Mouse (Mus musculus): ENCODE results near the gene Otop3. TPM values are rescaled to one million over a fixed set of nuclear protein-coding genes. Genes with fewer than 3 reads are reported as not detected.

Gene Otop3
- polyA plus RNA-seq, 1 experiment from 2014 or later: not detected

DNA sequence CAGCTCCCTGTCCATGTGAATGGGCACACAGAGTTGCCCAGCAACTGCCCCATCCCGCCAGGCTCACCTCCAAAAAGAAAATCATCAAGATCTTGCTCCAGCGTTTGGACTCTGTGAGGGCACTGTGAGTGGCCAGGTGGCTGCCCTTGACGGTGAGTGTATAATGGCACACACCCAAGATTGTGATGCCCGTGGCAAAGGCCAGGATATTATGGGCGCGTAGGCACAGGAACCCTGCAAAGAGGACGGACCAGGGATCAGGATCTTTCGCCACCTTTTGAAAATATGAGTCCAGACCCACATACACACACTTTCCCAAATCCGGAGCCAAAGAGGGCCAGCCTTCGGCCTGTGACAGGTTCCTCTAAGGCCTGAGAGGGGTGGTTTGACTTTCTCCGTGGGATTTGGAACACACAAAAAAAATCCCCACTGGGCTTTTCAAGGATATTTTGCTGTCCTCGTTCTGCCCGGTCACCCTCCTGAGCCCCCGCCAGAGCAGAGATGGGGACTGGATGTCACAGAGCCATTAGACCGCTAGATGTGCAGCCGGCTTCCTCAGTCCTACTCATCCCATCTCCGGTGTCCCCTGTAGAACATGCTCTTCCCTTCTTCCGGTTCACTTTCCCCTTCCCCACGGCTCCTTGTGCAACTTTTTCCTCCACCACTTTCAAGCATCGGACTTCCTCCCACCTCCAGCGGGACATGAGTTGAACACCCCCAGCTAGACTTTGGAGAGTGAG lies 37.9 kb upstream of the Otop3 start:
- H3K9ac ChIP-seq: peak overlapping the region; percentile 49
- no peak overlapping the region for H3K27ac ChIP-seq
- no peak for ATAC-seq (ENCODE audit: insufficient number of reproducible peaks, insufficient read depth, low FRiP score, low TSS enrichment)
- H3K4me2 ChIP-seq (replicated peaks): peak overlapping the region; percentile 81
- WGBS: 54% methylated on average over 21 of the region's 21 CpGs
- peak overlapping the region; percentile 45 for H3K4me3 ChIP-seq
- peaks cover 8% of the 10 kb centered on the region; the same call in 1 of the 2 replicates for H3K4me1 ChIP-seq
- no peaks in the 10 kb centered on the region for H3K36me3 ChIP-seq
- peaks cover 6% of the 10 kb centered on the region; the same call in 1 of the 2 replicates for H3K9me3 ChIP-seq
- H3K27me3 ChIP-seq: peaks cover 43% of the 10 kb centered on the region

DNA sequence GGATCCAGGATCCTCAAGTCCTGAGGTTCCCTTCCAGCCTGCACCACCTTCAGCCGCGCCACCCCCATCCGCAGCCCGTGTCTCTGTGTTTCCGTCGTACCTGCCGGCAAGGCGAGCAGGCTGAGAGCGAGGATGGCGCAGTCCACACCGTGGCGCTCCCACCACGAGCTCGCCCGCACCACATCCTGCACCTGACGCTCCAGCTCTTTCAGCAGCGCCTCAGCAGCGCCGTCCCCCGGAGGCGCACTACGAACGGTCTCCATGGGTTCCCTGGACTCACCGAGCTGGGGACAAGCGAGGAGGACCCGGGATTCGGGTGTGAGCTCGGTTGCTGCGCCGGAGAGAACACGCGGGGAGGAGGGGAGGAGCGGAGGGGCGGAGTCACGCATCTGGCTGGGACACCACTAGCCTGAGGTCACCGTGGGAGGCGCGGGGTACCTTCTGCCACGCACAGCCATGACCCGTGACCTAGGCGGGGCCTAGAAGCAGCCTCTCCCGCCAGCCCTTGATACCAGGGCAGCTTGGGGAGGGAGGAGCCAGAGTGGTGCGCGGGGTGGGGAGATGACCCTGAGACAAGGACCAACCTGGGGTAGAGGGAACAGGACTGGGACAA lies 37.2 kb upstream of the Otop3 start, which contains the start of gene Fads6:
Fads6 (minus strand) TSS at position 450 of the 613 bp plus-strand sequence.
- Histone ChIP-seq H3K27ac (no peak within 1 kb of the TSS), H3K9ac (peak within 1 kb of the TSS; percentile 49)

DNA sequence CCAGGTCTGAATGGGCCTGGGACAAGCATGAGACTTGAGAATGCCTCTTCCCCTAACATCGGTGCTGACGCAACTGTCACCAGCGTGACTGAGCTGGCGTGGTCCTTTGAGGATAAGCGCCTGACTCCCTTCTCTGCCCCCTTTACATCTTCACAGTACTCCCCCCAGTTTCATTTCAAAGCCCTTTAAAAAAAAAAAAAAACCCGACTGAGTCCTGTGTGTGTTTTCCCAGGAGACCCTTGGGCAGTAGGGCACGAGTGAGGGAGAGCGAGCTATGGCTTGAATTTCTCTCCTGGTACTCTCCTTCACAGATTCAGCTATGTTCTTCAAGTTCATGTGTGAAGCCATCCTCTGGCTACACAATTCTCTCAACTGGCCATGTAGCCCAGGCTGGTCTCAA lies 36.4 kb upstream of the Otop3 start:
- Histone ChIP-seq H3K36me3 (no peaks in the 10 kb centered on the region), H3K27ac (no peak overlapping the region), H3K27me3 (peaks cover 43% of the 10 kb centered on the region), H3K9me3 (peaks cover 6% of the 10 kb centered on the region; the same call in 1 of the 2 replicates), H3K4me1 (peaks cover 8% of the 10 kb centered on the region; the same call in 1 of the 2 replicates), H3K9ac (no peak overlapping the region), H3K4me2 (replicated peaks) (no peak overlapping the region), H3K4me3 (no peak overlapping the region)
- 60% methylated on average over 8 of the region's 8 CpGs for WGBS
- ATAC-seq (ENCODE audit: insufficient number of reproducible peaks, insufficient read depth, low FRiP score, low TSS enrichment): no peak

More for the DNA sequence above, 37.2 kb upstream of the Otop3 start, which contains the start of gene Fads6:
- H3K4me2 ChIP-seq (replicated peaks): peak within 1 kb of the TSS; percentile 81
- H3K27me3 ChIP-seq: peaks cover 43% of the 10 kb centered on the region
- peak; percentile 42 for ATAC-seq (ENCODE audit: insufficient number of reproducible peaks, insufficient read depth, low FRiP score, low TSS enrichment)
- peaks cover 8% of the 10 kb centered on the region; the same call in 1 of the 2 replicates for H3K4me1 ChIP-seq
- H3K4me3 ChIP-seq: peak within 1 kb of the TSS; percentile 45
- H3K9me3 ChIP-seq: peaks cover 6% of the 10 kb centered on the region; the same call in 1 of the 2 replicates
- WGBS: under 1% methylated on average over 44 of the region's 44 CpGs
- H3K36me3 ChIP-seq: no peaks in the 10 kb centered on the region

DNA sequence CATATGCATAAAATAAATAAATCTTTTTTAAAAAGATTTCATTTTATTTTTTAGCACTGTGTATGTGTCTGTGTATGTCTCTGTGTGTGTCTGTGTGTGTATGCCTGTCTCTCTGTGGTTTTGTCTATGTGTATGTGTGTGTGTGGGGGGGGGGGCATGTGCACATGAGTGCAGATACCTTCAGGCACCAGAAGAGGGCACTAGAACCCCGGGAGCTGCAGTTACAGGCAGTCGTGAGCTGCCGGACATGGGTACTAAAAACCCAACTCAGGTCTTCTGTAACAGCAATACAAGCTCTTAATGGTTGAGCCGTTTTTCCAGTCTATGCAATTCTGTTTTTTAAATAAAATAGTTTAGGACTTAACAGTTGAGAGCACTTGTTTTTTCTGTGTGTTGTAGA lies 33.8 kb upstream of the Otop3 start:
- Histone ChIP-seq H3K9ac (no peak overlapping the region), H3K36me3 (no peaks in the 10 kb centered on the region), H3K4me1 (peaks cover 8% of the 10 kb centered on the region; the same call in 1 of the 2 replicates), H3K9me3 (peaks cover 6% of the 10 kb centered on the region; the same call in 1 of the 2 replicates), H3K4me3 (no peak overlapping the region), H3K4me2 (replicated peaks) (no peak overlapping the region), H3K27me3 (peaks cover 40% of the 10 kb centered on the region), H3K27ac (no peak overlapping the region)
- ATAC-seq (ENCODE audit: insufficient number of reproducible peaks, insufficient read depth, low FRiP score, low TSS enrichment): no peak
- WGBS: 79% methylated on average over 4 of the region's 4 CpGs

DNA sequence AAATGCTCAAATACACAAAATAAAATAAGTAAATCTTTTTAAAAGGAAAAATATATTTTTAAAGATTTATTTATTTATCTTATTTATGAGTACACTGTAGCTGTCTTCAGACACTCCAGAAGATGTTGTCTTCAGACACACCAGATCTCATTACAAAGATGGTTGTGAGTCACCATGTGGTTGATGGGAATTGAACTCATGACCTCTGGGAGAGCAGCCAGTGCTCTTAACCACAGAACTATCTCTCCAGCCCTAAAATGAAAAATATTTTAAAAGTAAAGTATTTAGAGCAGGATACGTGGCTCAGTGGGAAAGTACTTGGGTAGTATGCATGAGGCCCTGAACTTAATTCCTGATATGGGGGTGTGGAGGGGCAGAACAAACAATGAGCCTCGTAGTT lies 33.2 kb upstream of the Otop3 start:
- Histone ChIP-seq H3K9ac (no peak overlapping the region), H3K4me1 (peaks cover 8% of the 10 kb centered on the region; the same call in 1 of the 2 replicates), H3K4me2 (replicated peaks) (no peak overlapping the region), H3K4me3 (no peak overlapping the region), H3K27me3 (peaks cover 39% of the 10 kb centered on the region), H3K9me3 (peaks cover 6% of the 10 kb centered on the region; the same call in 1 of the 2 replicates), H3K27ac (no peak overlapping the region), H3K36me3 (no peaks in the 10 kb centered on the region)
- 88% methylated on average over 2 of the region's 2 CpGs for WGBS
- ATAC-seq (ENCODE audit: insufficient number of reproducible peaks, insufficient read depth, low FRiP score, low TSS enrichment): no peak

DNA sequence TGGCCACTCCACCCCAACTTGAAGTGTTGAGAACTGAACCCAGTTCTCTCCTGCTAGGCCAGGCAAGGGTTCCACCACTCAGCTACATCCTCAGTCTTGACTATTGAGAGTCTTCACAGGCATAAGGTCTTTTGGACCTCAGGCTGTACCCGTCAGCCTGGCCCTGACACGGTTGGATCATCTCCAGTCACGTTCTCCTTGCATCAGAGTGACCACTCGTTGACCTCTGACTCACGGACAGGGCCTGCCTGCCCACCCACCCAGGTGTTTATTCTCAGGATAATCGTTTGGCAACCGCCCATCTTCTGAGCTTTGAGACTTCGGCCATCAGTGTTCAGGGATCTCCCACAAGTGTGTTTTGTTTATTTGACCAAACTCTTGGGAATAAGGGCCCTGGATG lies 31.4 kb upstream of the Otop3 start:
- WGBS: 72% methylated on average over 8 of the region's 8 CpGs
- no peak overlapping the region for H3K4me2 ChIP-seq (replicated peaks)
- peaks cover 35% of the 10 kb centered on the region for H3K27me3 ChIP-seq

DNA sequence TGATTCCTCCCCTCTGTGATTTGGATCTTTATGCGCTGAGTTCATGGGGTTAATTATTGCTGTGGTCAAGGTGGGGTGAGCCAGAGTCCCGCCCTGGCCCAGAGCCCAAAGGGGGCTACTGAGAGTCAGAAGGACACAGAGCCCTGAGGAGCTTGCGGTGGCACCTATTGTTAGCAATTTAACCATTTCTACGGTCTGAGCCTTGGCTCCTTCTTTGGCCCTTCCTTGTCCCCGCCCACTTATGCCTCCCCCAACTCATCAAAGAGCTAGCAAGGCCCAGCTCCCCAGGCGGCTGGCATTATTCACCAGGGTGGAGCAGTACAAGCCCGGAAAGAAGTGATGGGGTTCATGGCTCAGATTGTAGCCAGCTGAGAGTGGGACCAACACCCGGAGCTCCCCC lies 27.7 kb upstream of the Otop3 start, which contains the start of gene Otop2:
Otop2 (plus strand) TSS at position 301 of the 400 bp plus-strand sequence.
- Histone ChIP-seq H3K27ac (no peak within 1 kb of the TSS), H3K9ac (no peak within 1 kb of the TSS)
- ATAC-seq (ENCODE audit: insufficient number of reproducible peaks, insufficient read depth, low FRiP score, low TSS enrichment): no peak

More for the DNA sequence above, 31.4 kb upstream of the Otop3 start:
- no peak overlapping the region for H3K9ac ChIP-seq
- no peaks in the 10 kb centered on the region for H3K36me3 ChIP-seq
- peaks cover 6% of the 10 kb centered on the region; the same call in 1 of the 2 replicates for H3K9me3 ChIP-seq
- 0 out of 2 replicates have a peak, but pooled peaks cover 2% of the 10 kb centered on the region for H3K4me1 ChIP-seq
- no peak for ATAC-seq (ENCODE audit: insufficient number of reproducible peaks, insufficient read depth, low FRiP score, low TSS enrichment)
- H3K27ac ChIP-seq: no peak overlapping the region
- no peak overlapping the region for H3K4me3 ChIP-seq

DNA sequence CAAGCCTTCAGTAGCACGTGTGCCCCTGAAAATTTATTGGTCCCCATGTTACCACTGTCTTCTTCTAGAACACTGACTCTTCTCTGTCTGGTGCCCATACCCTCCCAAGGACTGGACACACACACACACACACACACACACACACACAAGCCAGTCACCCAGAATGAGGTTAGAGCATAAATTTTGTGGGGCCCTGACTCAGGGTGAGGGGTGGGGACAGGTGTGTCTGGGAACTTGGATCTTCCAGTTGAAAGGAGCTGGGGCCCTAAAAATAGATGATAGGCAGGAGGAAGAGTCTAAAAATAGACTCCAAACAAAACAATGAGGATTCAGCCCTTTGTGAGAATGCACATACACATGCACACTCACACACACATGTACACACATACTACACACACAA lies 25.8 kb upstream of the Otop3 start:
- no peak for ATAC-seq (ENCODE audit: insufficient number of reproducible peaks, insufficient read depth, low FRiP score, low TSS enrichment)
- H3K27me3 ChIP-seq: peaks cover 36% of the 10 kb centered on the region
- 85% methylated on average over 1 of the region's 1 CpGs for WGBS
- no peak overlapping the region for H3K4me3 ChIP-seq
- H3K9ac ChIP-seq: no peak overlapping the region
- H3K9me3 ChIP-seq: no peaks in the 10 kb centered on the region
- H3K27ac ChIP-seq: no peak overlapping the region
- H3K4me1 ChIP-seq: 0 out of 2 replicates have a peak, but pooled peaks cover 2% of the 10 kb centered on the region
- no peaks in the 10 kb centered on the region for H3K36me3 ChIP-seq
- H3K4me2 ChIP-seq (replicated peaks): no peak overlapping the region

More for the DNA sequence above, 27.7 kb upstream of the Otop3 start, which contains the start of gene Otop2:
- H3K27me3 ChIP-seq: peaks cover 19% of the 10 kb centered on the region
- 0 out of 2 replicates have a peak, but pooled peaks cover 2% of the 10 kb centered on the region for H3K4me1 ChIP-seq
- 23% methylated on average over 8 of the region's 8 CpGs for WGBS
- H3K9me3 ChIP-seq: no peaks in the 10 kb centered on the region
- H3K4me2 ChIP-seq (replicated peaks): no peak within 1 kb of the TSS
- H3K4me3 ChIP-seq: no peak within 1 kb of the TSS
- no peaks in the 10 kb centered on the region for H3K36me3 ChIP-seq

DNA sequence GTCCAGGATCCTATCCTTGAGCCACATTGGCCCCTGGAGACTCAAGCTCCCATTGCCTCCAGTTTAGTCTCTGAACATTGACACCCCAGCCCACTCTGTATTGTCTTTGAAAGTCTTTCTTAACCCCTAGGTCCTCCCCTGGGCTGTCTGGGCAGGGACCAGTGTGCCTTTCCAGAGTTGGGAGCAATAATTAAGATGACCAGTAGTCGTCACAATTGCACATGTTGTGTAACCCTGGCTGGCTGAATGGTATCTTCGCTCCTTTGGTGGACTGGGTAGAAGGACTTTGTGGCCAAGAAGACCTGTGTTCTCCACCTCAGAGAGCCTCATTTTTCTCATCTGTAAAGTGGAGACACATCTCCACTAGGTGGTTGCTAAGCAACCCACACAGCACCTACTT lies 20.3 kb upstream of the Otop3 start:
- Histone ChIP-seq H3K4me3 (no peak overlapping the region), H3K4me1 (no peaks in the 10 kb centered on the region), H3K9ac (no peak overlapping the region), H3K27me3 (peaks cover 71% of the 10 kb centered on the region), H3K9me3 (no peaks in the 10 kb centered on the region), H3K27ac (no peak overlapping the region), H3K36me3 (no peaks in the 10 kb centered on the region), H3K4me2 (replicated peaks) (no peak overlapping the region)
- 45% methylated on average over 2 of the region's 2 CpGs for WGBS
- no peak for ATAC-seq (ENCODE audit: insufficient number of reproducible peaks, insufficient read depth, low FRiP score, low TSS enrichment)

DNA sequence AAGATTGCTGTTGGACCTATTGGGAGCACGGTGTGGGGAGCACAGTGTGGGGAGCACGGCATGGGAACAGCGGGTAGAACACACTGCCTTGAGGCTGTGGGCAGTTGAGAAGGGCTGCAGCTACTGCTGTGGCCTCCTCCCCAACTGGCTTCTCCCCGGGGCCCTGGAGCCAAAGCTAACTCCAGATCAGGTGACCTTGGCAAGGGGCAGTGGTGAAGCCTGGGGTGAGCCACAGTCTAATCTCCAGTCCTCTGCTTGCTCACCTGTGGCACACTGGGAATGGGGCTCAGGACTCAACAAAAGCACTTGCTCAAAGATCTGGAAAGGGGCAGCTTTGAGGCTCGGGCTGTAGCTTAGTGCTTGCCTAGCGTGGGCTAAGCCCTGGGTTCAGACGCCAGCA lies 17.3 kb upstream of the Otop3 start:
- no peak for ATAC-seq (ENCODE audit: insufficient number of reproducible peaks, insufficient read depth, low FRiP score, low TSS enrichment)
- Histone ChIP-seq H3K27ac (no peak overlapping the region), H3K4me1 (peaks cover 6% of the 10 kb centered on the region), H3K27me3 (peaks cover 97% of the 10 kb centered on the region), H3K9ac (no peak overlapping the region), H3K4me3 (no peak overlapping the region), H3K4me2 (replicated peaks) (no peak overlapping the region), H3K9me3 (no peaks in the 10 kb centered on the region), H3K36me3 (no peaks in the 10 kb centered on the region)
- 51% methylated on average over 7 of the region's 7 CpGs for WGBS

DNA sequence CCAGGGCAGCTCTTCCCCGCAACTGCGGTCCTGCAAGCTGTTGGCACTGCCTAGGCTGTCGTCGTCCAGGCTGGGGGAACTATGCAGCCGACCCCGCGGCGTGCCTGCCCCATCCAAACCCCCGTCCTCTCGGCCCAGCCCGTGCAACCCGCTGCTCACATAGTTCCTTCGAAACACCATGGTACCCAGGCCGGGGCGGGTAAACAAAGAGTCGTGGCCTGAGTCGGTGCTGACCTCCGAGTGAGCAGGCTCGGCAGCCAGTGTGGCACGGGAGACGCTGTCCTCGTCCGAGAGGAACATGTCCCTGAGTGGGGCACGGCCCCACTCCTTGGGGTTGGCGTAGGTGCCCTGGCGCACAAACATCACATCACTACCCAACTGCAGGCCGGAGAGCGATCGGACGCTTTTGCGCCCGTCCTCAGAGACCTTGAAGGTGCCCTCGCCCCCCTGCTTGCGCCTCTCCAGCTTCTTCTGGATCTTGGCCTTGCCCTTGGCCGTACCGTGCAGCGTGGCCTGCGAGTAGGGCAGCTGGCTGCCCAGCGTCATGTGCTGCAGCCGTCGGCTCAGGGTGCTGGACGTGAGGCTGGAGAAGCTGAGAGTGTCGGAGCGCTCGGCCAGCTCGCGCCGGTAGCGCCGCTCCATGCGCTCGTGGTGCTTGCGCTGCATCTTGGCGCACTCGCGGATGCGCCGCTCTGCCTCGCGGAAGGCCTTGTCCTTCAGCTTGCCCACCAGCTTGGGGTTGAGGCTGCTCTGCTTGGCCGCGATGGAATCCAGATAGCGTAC lies 16.1 kb upstream of the Otop3 start:
- no peaks in the 10 kb centered on the region for H3K9me3 ChIP-seq
- ATAC-seq (ENCODE audit: insufficient number of reproducible peaks, insufficient read depth, low FRiP score, low TSS enrichment): no peak
- WGBS: 3% methylated on average over 63 of the region's 63 CpGs
- H3K4me1 ChIP-seq: peaks cover 8% of the 10 kb centered on the region
- H3K27me3 ChIP-seq: peaks cover 99% of the 10 kb centered on the region
- 0 out of 2 replicates have a peak overlapping the region, but pooled peaks have one; percentile 8 for H3K4me2 ChIP-seq (replicated peaks)
- no peaks in the 10 kb centered on the region for H3K36me3 ChIP-seq
- no peak overlapping the region for H3K4me3 ChIP-seq
- no peak overlapping the region for H3K27ac ChIP-seq
- H3K9ac ChIP-seq: no peak overlapping the region

Measured in embryonic facial prominence, embryonic 12.5 days (tissue).